Mouse (Mus musculus) forebrain, embryonic 10.5 days (tissue): Measurements from ENCODE around the gene Mrps34. TPM values are rescaled to one million over a fixed set of nuclear protein-coding genes. Genes with fewer than 3 reads are reported as not detected.

Experiments
- DNase-seq: peaks from one replicate; pipeline ENCODE4 v3.0.0-alpha.2; 2017; ENCODE audit warnings: low spot score; ENCODE audit errors: extremely low spot score
- H3K27ac ChIP-seq: fragments of 300-500 bp; sonication (generic); 2 replicates; pipeline ENCODE4 v1.5.1; 2016; ENCODE audit warnings: mild to moderate bottlenecking
- H3K27me3 ChIP-seq: fragments of 300-500 bp; sonication (generic); 2 replicates; pipeline ENCODE4 v1.6.1; 2016; ENCODE audit warnings: mild to moderate bottlenecking; ENCODE audit not compliant: poor library complexity, severe bottlenecking
- H3K36me3 ChIP-seq: fragments of 300-500 bp; sonication (generic); replicated peaks from 2 replicates; pipeline ENCODE4 v1.6.1; 2016; ENCODE audit warnings: mild to moderate bottlenecking, moderate library complexity
- H3K4me1 ChIP-seq: fragments of 300-500 bp; sonication (generic); 2 replicates; pipeline ENCODE4 v1.6.1; 2016
- H3K4me3 ChIP-seq: fragments of 300-500 bp; sonication (generic); 2 replicates; pipeline ENCODE4 v1.5.1; 2016; ENCODE audit warnings: mild to moderate bottlenecking, moderate library complexity
- H3K9me3 ChIP-seq: fragments of 300-500 bp; sonication (generic); 2 replicates; pipeline ENCODE4 v1.6.1; 2016; ENCODE audit warnings: mild to moderate bottlenecking, moderate library complexity
- WGBS: fragments of 180-500 bp; shearing (Covaris S2); methylation state at CpG from one replicate; pipeline ENCODE4 v1.1.7; 2016; 5-methylcytosine and 5-hydroxymethylcytosine counted together
- polyA plus RNA-seq: library from polyadenylated mRNA; unstranded; fragments of >200 nt; fragmentation: Nextera tagmentation; extraction: Ambion mirVana; gene quantifications from 2 replicates; pipeline ENCODE4 v1.2.1, GENCODE M21; 2016

Gene Mrps34
- polyA plus RNA-seq: 100 and 103 TPM in 2 replicates

DNA sequence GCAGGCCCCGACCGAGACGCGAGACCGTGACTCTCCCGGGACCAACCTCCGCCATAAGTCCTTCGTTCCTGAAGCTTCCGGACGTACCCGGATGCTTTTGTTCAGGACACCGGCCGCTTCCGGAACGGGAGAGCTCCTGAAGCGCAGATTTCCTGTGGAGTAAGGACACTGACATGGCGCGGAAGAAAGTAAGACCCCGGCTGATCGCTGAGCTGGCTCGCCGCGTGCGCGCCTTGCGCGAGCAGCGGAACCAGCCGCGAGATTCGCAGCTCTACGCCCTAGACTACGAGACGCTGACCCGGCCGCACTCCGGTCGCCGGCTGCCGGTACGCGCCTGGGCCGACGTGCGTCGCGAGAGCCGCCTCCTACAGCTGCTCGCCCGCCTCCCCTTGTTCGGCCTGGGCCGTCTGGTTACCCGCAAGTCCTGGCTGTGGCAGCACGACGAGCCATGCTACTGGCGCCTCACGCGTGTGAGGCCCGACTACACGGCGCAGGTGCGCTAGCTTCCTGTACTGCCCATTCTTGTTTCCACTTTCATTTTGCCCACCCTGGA is at the start of gene Mrps34, which contains the start of gene Eme2:
Gene Mrps34 (plus strand): TSS at position 122 of the 553 bp plus-strand sequence.
Gene Eme2 (minus strand): TSS at position 93 of the 553 bp plus-strand sequence.
- peaks cover 74% of the 10 kb centered on the region for H3K36me3 ChIP-seq
- H3K9me3 ChIP-seq: no peaks in the 10 kb centered on the region
- no peaks in the 10 kb centered on the region for H3K27me3 ChIP-seq
- peaks cover 49% of the 10 kb centered on the region for H3K4me1 ChIP-seq
- peak within 1 kb of the TSS; percentile 91 for H3K27ac ChIP-seq
- WGBS: under 1% methylated on average over 62 of the region's 62 CpGs
- H3K4me3 ChIP-seq: peak within 1 kb of the TSS; percentile 83
- peak; percentile 90 for DNase-seq

DNA sequence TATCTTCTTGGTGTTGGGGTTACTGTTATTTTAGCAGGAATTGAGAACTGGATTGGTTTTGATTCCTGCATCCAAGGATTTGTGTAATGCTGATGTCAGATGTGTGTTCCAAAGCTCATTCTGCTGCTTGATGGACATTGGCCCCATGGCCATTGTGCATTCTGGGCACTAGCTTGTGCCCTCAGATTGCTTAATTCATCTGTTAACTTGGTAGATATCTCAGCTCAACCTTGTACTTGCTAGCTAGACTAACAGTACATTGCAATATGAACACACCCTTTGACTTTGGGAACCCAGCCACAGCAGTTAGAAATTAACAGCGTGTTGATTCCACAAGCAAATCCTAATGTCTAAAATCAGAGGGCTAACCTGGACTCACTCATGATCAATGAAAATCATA is 47.5 kb upstream of the Mrps34 start:
- no peak for DNase-seq
- H3K4me1 ChIP-seq: peaks cover 28% of the 10 kb centered on the region
- no peaks in the 10 kb centered on the region for H3K36me3 ChIP-seq
- no peak overlapping the region for H3K4me3 ChIP-seq
- no peaks in the 10 kb centered on the region for H3K9me3 ChIP-seq
- 94% methylated on average over 1 of the region's 1 CpGs for WGBS
- peaks cover 26% of the 10 kb centered on the region for H3K27me3 ChIP-seq
- H3K27ac ChIP-seq: no peak overlapping the region

DNA sequence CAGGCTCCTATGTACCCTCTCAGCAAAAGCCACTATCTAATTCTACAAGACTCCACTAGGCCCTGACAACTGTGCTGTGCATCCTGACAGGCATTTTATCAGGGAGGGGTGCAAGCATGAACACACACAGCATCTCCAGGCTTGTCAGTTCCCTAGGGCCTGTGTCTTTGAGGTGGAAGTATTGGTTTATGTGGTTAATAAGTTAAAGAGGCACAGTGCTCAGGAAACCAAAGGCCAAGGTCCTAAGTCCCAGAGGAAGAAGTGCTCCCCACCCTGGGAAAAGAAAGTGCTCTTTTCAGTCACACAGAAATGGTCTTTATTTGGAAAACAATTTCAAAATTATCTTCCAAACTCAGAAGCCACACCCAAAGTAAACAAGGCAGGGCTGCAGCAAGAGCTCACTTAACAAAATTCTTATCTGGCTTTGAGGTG is 46.3 kb upstream of the Mrps34 start:
- DNase-seq: no peak
- H3K36me3 ChIP-seq: peaks cover 5% of the 10 kb centered on the region; the same call in 1 of the 2 replicates
- peaks cover 26% of the 10 kb centered on the region for H3K27me3 ChIP-seq
- H3K4me3 ChIP-seq: peak overlapping the region; percentile 81
- H3K4me1 ChIP-seq: peaks cover 28% of the 10 kb centered on the region
- no peak overlapping the region for H3K27ac ChIP-seq
- H3K9me3 ChIP-seq: no peaks in the 10 kb centered on the region

DNA sequence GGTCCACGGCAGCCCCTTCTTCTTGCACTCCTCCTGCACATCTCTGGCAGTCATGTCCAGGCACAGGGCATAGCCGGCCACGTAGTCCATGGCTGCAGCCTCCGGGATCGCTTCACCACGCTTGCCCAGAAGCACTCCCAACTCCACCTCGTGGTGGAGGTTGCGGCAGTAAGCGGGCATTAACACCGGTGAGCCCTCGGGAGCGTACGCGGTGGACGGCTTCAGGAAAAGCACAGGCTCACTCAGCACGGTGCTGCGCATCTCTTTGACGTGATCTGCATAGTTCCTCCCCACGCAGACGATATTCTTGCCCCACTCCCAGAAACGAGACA is 45.2 kb upstream of the Mrps34 start:
- WGBS: under 1% methylated on average over 21 of the region's 21 CpGs
- peak overlapping the region; percentile 81 for H3K4me3 ChIP-seq
- peak overlapping the region; percentile 94 for H3K27ac ChIP-seq
- no peaks in the 10 kb centered on the region for H3K9me3 ChIP-seq
- DNase-seq: no peak
- H3K27me3 ChIP-seq: peaks cover 19% of the 10 kb centered on the region
- peaks cover 28% of the 10 kb centered on the region for H3K4me1 ChIP-seq
- peaks cover 7% of the 10 kb centered on the region; the same call in 1 of the 2 replicates for H3K36me3 ChIP-seq

DNA sequence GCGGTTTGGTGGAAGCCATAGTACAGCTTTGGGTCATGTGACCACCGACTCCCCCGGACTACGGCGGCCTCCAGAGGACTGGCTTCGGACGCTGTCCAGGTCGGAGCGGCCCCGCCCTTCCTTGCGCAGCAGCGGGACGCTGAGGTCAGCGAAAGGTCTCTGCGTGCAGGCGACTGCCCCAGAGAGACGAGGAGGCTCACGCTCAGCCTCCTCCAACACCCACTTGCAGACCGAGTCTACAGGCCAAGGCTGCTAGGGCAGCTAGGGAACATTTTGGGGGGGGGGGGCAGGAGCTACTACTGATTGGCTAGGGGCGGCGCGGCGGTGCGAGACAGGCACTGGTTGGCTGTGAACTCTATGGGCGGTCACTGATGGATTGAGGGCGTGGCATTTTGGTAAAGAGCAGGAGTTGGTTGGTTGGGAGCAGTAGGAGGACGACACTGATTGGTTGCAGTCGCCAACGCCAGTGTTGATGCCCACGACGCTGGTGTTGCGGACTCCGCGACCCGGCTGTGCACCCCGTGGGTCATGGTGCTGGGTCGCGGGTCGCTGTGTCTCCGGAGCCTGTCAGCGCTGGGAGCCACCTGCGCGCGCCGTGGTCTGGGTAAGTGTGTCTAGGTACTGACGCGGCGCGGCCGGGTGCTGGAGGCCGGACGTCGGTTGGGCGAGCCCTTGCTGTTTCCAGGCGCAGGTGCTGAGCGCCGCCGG is 44.7 kb upstream of the Mrps34 start, which contains the start of gene Fahd1:
Gene Fahd1 (minus strand): TSS at position 300 of the 708 bp plus-strand sequence.
- under 1% methylated on average over 58 of the region's 58 CpGs for WGBS

DNA sequence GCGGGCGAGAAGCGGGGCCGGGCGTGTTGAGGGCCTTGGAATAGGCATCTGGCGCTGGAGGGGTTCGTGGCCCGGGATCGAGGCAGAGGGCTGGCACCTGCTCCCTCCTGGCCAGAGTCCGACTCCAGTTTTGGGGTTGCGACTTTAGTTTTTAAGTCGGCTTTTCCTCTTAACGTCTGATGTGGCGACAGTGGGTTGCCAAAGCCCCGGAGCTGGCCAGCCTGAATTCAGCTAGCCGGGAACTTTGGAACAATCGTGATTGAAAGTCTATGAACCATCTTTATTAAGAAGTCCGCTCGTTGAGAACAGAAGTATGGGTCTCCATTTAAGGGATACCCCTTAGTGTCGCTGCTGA is 44.2 kb upstream of the Mrps34 start:
- no peaks in the 10 kb centered on the region for H3K9me3 ChIP-seq
- H3K36me3 ChIP-seq: peaks cover 7% of the 10 kb centered on the region; the same call in 1 of the 2 replicates
- H3K27me3 ChIP-seq: peaks cover 15% of the 10 kb centered on the region
- H3K4me1 ChIP-seq: peaks cover 28% of the 10 kb centered on the region
- DNase-seq: no peak
- peak overlapping the region; percentile 81 for H3K4me3 ChIP-seq
- whole genome bisulfite sequencing: 2% methylated on average over 20 of the region's 20 CpGs
- peak overlapping the region; percentile 94 for H3K27ac ChIP-seq

More for the DNA sequence above, 44.7 kb upstream of the Mrps34 start, which contains the start of gene Fahd1:
- Histone ChIP-seq H3K4me3 (peak within 1 kb of the TSS; percentile 81), H3K4me1 (peaks cover 28% of the 10 kb centered on the region), H3K36me3 (peaks cover 7% of the 10 kb centered on the region; the same call in 1 of the 2 replicates), H3K9me3 (no peaks in the 10 kb centered on the region), H3K27ac (peak within 1 kb of the TSS; percentile 94), H3K27me3 (peaks cover 15% of the 10 kb centered on the region)
- peak; percentile 99 for DNase-seq

DNA sequence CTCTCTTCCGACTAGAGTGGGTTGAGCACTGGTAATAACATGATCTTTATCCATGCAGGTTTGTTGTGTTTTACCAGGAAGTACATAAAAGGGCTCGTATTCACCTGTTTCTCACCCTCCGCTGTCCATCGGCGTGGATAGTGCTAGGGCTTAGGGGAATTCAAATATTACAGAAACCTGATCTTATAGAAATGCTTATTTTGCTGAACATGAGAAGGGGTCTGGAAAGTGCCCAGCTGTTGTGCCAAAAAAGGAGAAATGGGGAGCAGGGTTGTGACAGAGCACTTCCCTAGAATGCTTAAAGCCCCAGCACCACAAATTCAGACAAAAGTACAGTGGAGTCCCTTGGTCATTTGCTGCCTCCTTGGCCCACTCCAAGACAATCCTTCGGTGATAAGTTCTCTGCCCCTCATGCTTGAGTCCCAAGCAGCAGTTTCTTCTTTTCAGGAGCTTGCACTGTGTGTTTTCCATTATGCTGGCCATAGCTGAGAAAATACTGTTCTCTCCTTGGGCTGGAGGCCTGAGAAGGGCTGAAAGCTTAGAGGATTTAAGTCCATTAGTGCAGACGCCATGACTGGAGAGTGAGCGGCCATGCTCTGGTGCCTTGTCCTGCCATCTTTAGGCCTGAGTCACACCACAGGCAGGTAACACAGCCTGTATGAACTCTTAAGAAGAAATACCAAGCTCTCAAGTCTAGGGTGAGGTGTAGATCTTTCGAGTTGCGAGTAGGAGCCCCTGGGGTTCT is 43.4 kb upstream of the Mrps34 start:
- WGBS: 83% methylated on average over 10 of the region's 10 CpGs
- Histone ChIP-seq H3K36me3 (peaks cover 9% of the 10 kb centered on the region; the same call in 1 of the 2 replicates), H3K4me3 (peak overlapping the region; percentile 81), H3K4me1 (peaks cover 28% of the 10 kb centered on the region), H3K27me3 (peaks cover 15% of the 10 kb centered on the region), H3K27ac (no peak overlapping the region), H3K9me3 (no peaks in the 10 kb centered on the region)
- DNase-seq: no peak

DNA sequence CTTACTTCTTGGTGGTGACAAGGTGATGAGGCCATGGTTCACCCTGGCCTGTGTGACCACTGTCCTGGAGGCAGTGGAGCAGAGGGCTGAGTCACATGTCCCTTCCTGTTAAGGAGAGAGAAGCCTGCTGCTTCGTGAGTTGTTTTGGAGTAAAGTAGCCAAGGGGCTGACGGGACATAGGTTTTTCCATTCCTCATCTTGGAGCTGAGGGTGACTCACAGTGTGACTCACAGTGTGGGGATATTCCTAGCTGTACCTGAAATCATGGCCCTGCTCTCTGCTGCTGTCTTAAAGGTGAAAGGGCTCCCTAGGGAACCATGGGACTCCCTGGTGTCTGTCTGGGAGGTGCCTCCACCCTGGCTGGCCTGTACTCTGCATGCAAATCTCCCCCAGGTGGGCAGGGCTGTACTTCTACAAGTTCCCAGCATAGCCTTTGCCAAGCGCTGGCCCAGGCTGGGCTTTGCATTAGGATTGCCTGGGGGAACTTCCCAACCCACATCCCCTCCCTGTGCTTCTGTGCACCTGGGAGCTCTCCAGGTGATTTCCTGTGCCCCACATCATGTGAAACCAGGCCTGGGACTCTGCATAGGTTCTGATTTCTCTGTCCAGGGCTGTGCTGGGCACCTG is 39.0 kb upstream of the Mrps34 start:
- H3K27me3 ChIP-seq: peaks cover 10% of the 10 kb centered on the region
- WGBS: 84% methylated on average over 3 of the region's 3 CpGs
- no peak overlapping the region for H3K27ac ChIP-seq
- H3K36me3 ChIP-seq: peaks cover 17% of the 10 kb centered on the region
- peaks cover 8% of the 10 kb centered on the region for H3K4me1 ChIP-seq
- H3K9me3 ChIP-seq: no peaks in the 10 kb centered on the region
- DNase-seq: no peak
- no peak overlapping the region for H3K4me3 ChIP-seq

DNA sequence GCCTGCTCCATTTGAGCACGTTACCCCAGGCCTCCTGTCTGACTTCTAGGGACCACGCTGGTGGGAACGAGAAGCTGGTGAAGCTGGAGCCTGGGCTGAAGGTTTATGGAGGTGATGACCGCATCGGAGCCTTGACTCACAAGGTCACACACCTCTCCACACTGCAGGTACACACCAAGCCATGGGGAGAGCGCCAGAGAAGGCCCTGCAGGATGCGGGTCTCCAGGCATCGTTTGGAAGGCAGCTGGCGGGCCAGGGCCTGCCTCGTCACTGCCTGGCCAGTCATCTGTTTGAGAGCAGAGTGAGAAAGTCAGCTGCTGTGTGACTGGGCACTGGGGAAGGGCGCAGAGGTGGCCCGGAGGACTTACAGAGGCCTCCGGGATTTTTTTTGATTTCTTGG is 38.3 kb upstream of the Mrps34 start:
- no peak overlapping the region for H3K4me3 ChIP-seq
- H3K9me3 ChIP-seq: no peaks in the 10 kb centered on the region
- DNase-seq: no peak
- no peak overlapping the region for H3K27ac ChIP-seq
- WGBS: 88% methylated on average over 13 of the region's 13 CpGs
- peaks cover 2% of the 10 kb centered on the region; the same call in 1 of the 2 replicates for H3K4me1 ChIP-seq
- H3K36me3 ChIP-seq: peaks cover 24% of the 10 kb centered on the region
- H3K27me3 ChIP-seq: peaks cover 4% of the 10 kb centered on the region

DNA sequence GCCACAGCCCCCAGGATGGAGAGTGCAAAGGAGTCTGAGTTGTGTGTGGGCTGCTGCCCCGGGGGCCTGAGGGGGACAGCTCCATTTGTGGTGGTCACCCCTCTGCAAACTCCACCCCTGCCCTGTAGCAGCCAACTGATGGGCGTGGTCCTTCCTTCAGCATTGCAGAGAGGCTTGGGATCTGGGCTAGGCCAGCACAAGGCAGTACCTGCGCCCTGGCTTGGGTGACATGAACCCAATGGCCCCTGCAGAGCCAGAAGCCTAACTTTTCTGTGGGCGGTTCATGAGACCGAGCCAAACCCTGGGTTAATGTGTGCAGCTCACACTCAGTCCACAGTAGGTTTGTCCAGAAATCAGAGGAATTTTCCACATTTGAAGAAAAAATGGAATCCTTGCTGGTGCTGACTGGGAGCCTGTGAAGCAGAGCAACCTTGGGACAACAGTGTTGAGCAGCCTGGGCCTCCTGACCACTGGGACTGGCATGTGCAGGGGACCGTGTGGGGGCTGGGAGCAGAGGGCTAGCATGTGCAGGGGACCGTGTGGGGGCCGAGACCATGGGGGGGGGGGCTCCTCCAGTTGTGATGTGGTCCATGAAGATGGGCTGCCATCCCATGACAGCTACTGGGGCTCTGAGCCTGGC is 37.0 kb upstream of the Mrps34 start:
- no peaks in the 10 kb centered on the region for H3K27me3 ChIP-seq
- no peaks in the 10 kb centered on the region for H3K4me1 ChIP-seq
- DNase-seq: no peak
- 87% methylated on average over 8 of the region's 8 CpGs for WGBS
- H3K36me3 ChIP-seq: peaks cover 34% of the 10 kb centered on the region
- no peak overlapping the region for H3K27ac ChIP-seq
- no peaks in the 10 kb centered on the region for H3K9me3 ChIP-seq
- H3K4me3 ChIP-seq: no peak overlapping the region

DNA sequence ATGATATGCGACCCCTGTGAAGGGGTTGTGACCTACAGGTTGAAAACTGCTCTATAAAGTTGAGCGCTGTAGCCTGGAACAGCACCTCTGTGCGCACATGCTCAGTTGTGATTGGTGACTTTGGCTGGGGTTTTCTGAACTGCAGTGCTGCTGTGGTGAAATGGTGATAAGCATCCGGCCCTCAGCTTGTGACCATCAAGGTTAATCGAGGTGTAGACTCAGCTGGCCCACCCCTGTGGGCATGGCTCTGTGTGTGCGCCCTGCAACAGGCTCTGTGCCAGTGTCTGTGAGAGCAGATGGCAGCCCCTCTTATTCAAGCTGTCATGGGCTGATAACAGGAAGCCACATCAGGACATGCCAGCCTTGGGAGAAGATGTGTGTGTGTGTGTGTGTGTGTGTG is 35.9 kb upstream of the Mrps34 start:
- 94% methylated on average over 6 of the region's 6 CpGs for WGBS
- no peak for DNase-seq
- Histone ChIP-seq H3K4me1 (no peaks in the 10 kb centered on the region), H3K27me3 (no peaks in the 10 kb centered on the region), H3K36me3 (peaks cover 30% of the 10 kb centered on the region), H3K9me3 (no peaks in the 10 kb centered on the region), H3K27ac (no peak overlapping the region), H3K4me3 (no peak overlapping the region)

DNA sequence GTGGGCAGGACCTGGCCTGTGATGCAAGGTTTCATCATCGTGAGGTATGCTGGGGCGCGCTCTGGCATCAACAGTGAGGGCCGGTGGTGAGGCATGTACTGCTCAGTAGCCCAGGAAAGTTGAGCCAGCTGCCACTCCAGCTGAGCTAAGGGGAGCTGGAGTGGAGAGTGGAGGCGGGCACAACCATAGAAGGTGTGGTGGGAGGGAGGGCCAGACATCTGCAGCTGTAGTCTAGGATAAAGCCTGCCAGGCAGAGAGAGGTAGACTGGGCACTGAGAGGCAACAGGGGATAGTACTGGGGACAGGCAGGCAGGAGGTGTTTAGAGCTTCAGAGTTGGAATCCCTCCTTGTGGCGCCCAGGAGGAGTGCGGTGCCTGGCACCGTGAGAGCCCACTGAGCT is 34.8 kb upstream of the Mrps34 start:
- Histone ChIP-seq H3K4me3 (no peak overlapping the region), H3K36me3 (peaks cover 31% of the 10 kb centered on the region), H3K27me3 (no peaks in the 10 kb centered on the region), H3K4me1 (no peaks in the 10 kb centered on the region), H3K27ac (no peak overlapping the region), H3K9me3 (no peaks in the 10 kb centered on the region)
- DNase-seq: no peak
- WGBS: 94% methylated on average over 8 of the region's 8 CpGs
